Mouse (Mus musculus) heart, adult 2 months (tissue): Measurements from ENCODE around the gene Shc1.
A peak's percentile ranks its signal among the peaks of the same experiment; 100 is the strongest.

Experiments
- CTCF ChIP-seq: fragments of 200-600 bp; IDR thresholded peaks from 2 replicates; pipeline ENCODE4 v1.8.1; 2022; ENCODE audit warnings: antibody characterized with exemption, mild to moderate bottlenecking, moderate library complexity
- POLR2A ChIP-seq: fragments of 200-500 bp; IDR thresholded peaks from 2 replicates; pipeline ENCODE4 v1.6.1; 2011; ENCODE audit warnings: mild to moderate bottlenecking, low read depth, low read length, control low read depth; ENCODE audit not compliant: insufficient read depth

GRCm38 (mm10) chr3:89394006-89394893 lies 24.0 kb upstream of the Shc1 start, which contains the start of gene Zbtb7b:
- no peak; the same call in none of the 2 replicates for TF ChIP-seq POLR2A
- TF ChIP-seq CTCF = peak; percentile 58
